Comparison of ENCODE assay signal across 28 mouse cellular contexts in the genomic region with DNA sequence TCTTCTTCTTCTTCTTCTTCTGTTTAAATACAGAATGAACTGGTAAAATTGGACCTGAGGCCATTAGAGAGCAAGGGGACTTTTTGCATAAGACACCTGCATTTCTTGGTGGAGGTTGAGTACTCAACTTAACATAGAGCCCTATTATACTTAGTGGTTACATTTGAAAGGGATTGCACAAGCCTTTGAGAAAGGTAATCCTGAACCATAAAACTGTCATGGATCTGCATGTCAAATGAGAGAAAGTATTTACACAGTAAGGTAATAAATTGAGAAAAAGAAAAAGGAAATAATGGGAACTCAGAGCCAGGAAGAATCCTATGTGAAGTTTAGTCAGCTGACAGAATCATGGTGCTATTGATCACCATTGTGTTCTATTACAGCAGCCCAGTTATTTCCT.
"Had no signal": no experiment of that assay in that cellular context is flagged by ENCODE, and none has a peak within 500 bp of the region (broad histone marks: within the 10 kb centered on the region; RNA-seq: fewer than 3 reads in every experiment).

No protein-coding gene starts in this region.

- H3K9ac ChIP-seq: heart, embryonic 13.5 days; heart, embryonic 15.5 days; hindbrain, embryonic 13.5 days; hindbrain, embryonic 15.5 days; kidney, embryonic 15.5 days; limb, embryonic 12.5 days; liver, embryonic 13.5 days; liver, embryonic 15.5 days had no signal

- H3K4me1 ChIP-seq: heart, embryonic 13.5 days; heart, embryonic 15.5 days; hindbrain, embryonic 13.5 days; hindbrain, embryonic 15.5 days; kidney, embryonic 15.5 days; limb, embryonic 10.5 days; limb, embryonic 12.5 days; liver, embryonic 13.5 days; liver, embryonic 15.5 days had no signal

- ATAC-seq: hindbrain, postnatal 0 days had no signal

- H3K9me3 ChIP-seq: heart, embryonic 13.5 days; heart, embryonic 15.5 days; hindbrain, embryonic 13.5 days; hindbrain, embryonic 15.5 days; kidney, embryonic 15.5 days; limb, embryonic 10.5 days; limb, embryonic 12.5 days; liver, embryonic 13.5 days; liver, embryonic 15.5 days had no signal

- DNase-seq: gastrocnemius, adult 2 months; gastrocnemius, postnatal 10 days; gastrocnemius, postnatal 25 days; heart, adult 11 months; heart, adult 2 months; heart, postnatal 14 days; heart, postnatal 36 days; kidney, adult 11 months; kidney, adult 2 months; kidney, adult 9 months; kidney, postnatal 14 days; kidney, postnatal 36 days; layer of hippocampus, adult 9-11 months; layer of hippocampus, postnatal 36 days; liver; liver, embryonic 13.5 days had no signal

- H3K4me3 ChIP-seq: gastrocnemius, adult 2 months; heart, adult 2 months; heart, embryonic 13.5 days; heart, embryonic 15.5 days; hindbrain, embryonic 13.5 days; hindbrain, embryonic 15.5 days; kidney, embryonic 15.5 days; limb, embryonic 10.5 days; limb, embryonic 12.5 days; liver, embryonic 13.5 days; liver, embryonic 15.5 days had no signal

- H3K36me3 ChIP-seq: heart, embryonic 13.5 days; heart, embryonic 15.5 days; hindbrain, embryonic 13.5 days; hindbrain, embryonic 15.5 days; kidney, embryonic 15.5 days; limb, embryonic 10.5 days; limb, embryonic 12.5 days; liver, embryonic 13.5 days; liver, embryonic 15.5 days had no signal

- H3K4me2 ChIP-seq: heart, embryonic 11.5 days; heart, embryonic 13.5 days; heart, embryonic 15.5 days; hindbrain, embryonic 13.5 days; hindbrain, embryonic 15.5 days; kidney, embryonic 15.5 days; limb, embryonic 12.5 days; liver, embryonic 11.5 days; liver, embryonic 13.5 days; liver, embryonic 15.5 days had no signal

- H3K27ac ChIP-seq: gastrocnemius, adult 2 months; heart, adult 2 months; heart, embryonic 13.5 days; heart, embryonic 15.5 days; hindbrain, embryonic 13.5 days; hindbrain, embryonic 15.5 days; hindbrain, postnatal 0 days; kidney, embryonic 15.5 days; kidney, postnatal 0 days; limb, embryonic 10.5 days; limb, embryonic 12.5 days; liver, embryonic 13.5 days; liver, embryonic 15.5 days had no signal

- H3K27me3 ChIP-seq: heart, embryonic 13.5 days; heart, embryonic 15.5 days; hindbrain, embryonic 13.5 days; hindbrain, embryonic 15.5 days; kidney, embryonic 15.5 days; limb, embryonic 12.5 days; liver, embryonic 13.5 days; liver, embryonic 15.5 days had no signal
